Mouse (Mus musculus): ENCODE results near the gene Tnni1.

Gene Tnni1

GRCm38 (mm10) chr1:135811016-135811646 lies 31.9 kb downstream of the Tnni1 start:
- peak; percentile 34 for DNase-seq

GRCm38 (mm10) chr1:135812205-135812604 lies 33.0 kb downstream of the Tnni1 start:
- DNase-seq: no peak

- DNase-seq: no peak
Measured at GRCm38 (mm10) chr1:135812618-135813017, 33.4 kb downstream of the Tnni1 start.

- DNase-seq: no peak
Measured at GRCm38 (mm10) chr1:135813071-135813470, 33.8 kb downstream of the Tnni1 start.

GRCm38 (mm10) chr1:135813687-135814395 lies 34.6 kb downstream of the Tnni1 start:
- DNase-seq: no peak

- DNase-seq: no peak
Measured at GRCm38 (mm10) chr1:135814531-135814930, 35.3 kb downstream of the Tnni1 start.

GRCm38 (mm10) chr1:135817595-135817994 lies 38.4 kb downstream of the Tnni1 start:
- no peak for DNase-seq

- no peak for DNase-seq
Measured at GRCm38 (mm10) chr1:135818481-135819086, 39.4 kb downstream of the Tnni1 start, which contains the start of gene Lad1. Gene Lad1 (plus strand): TSS chr1:135818598.

GRCm38 (mm10) chr1:135820071-135820470 lies 40.8 kb downstream of the Tnni1 start:
- DNase-seq: no peak

- no peak for DNase-seq
Measured at GRCm38 (mm10) chr1:135820736-135821364, 41.6 kb downstream of the Tnni1 start.

- DNase-seq: no peak
Measured at GRCm38 (mm10) chr1:135821780-135822179, 42.5 kb downstream of the Tnni1 start.

GRCm38 (mm10) chr1:135828918-135829317 lies 49.7 kb downstream of the Tnni1 start:
- DNase-seq: no peak

GRCm38 (mm10) chr1:135834206-135834859 lies 55.1 kb downstream of the Tnni1 start:
- no peak for DNase-seq

GRCm38 (mm10) chr1:135834983-135835382 lies 55.7 kb downstream of the Tnni1 start:
- no peak for DNase-seq

- no peak for DNase-seq
Measured at GRCm38 (mm10) chr1:135835716-135836483, 56.7 kb downstream of the Tnni1 start, which contains the start of gene Tnnt2. Gene Tnnt2 (plus strand): TSS chr1:135836354.

GRCm38 (mm10) chr1:135838626-135839025 lies 59.4 kb downstream of the Tnni1 start:
- DNase-seq: no peak

- DNase-seq: no peak
Measured at GRCm38 (mm10) chr1:135839065-135839464, 59.8 kb downstream of the Tnni1 start.

- DNase-seq: no peak
Measured at GRCm38 (mm10) chr1:135840675-135841395, 61.6 kb downstream of the Tnni1 start.

GRCm38 (mm10) chr1:135843519-135844262 lies 64.5 kb downstream of the Tnni1 start:
- DNase-seq: no peak

GRCm38 (mm10) chr1:135844481-135844880 lies 65.2 kb downstream of the Tnni1 start:
- DNase-seq: no peak

- DNase-seq: no peak
Measured at GRCm38 (mm10) chr1:135846632-135847031, 67.4 kb downstream of the Tnni1 start.

Data from cerebellum, adult 11-12 months (tissue).